Mouse (Mus musculus) testis, adult 2 months (tissue): Measurements from ENCODE around the gene Meig1.

Experiments
- CTCF ChIP-seq: fragments of 200-500 bp; IDR thresholded peaks from 2 replicates; pipeline ENCODE4 v1.5.1; 2012; ENCODE audit warnings: low read depth, mild to moderate bottlenecking, inconsistent platforms, low read length, moderate library complexity; ENCODE audit not compliant: control insufficient read depth, insufficient read depth, insufficient replicate concordance
- POLR2A ChIP-seq: fragments of 200-500 bp; IDR thresholded peaks from 2 replicates; pipeline ENCODE4 v1.6.1; 2012; ENCODE audit warnings: low read depth, mild to moderate bottlenecking, inconsistent platforms, low read length, moderate library complexity; ENCODE audit not compliant: control insufficient read depth

- TF ChIP-seq POLR2A: no peak
- no peak for TF ChIP-seq CTCF
These were observed 57.3 kb downstream of the Meig1 start for GRCm38 (mm10) chr2:3365127-3365526.
